Mouse (Mus musculus): ENCODE results near the gene Gal. TPM values are rescaled to one million over a fixed set of nuclear protein-coding genes. Genes with fewer than 3 reads are reported as not detected.

Gene Gal
- polyA plus RNA-seq, 1 experiment from 2014 or later, result 25.2 TPM

- Histone ChIP-seq H3K9me3 (ENCODE audit: control insufficient read depth, low read length) (no peaks in the 10 kb centered on the region), H3K4me2 (ENCODE audit: low read length) (no peak overlapping the region), H3K36me3 (ENCODE audit: control insufficient read depth, insufficient read depth, low read length) (no peaks in the 10 kb centered on the region), H3K27ac (ENCODE audit: low read depth) (no peak overlapping the region), H3K4me1 (replicated peaks; ENCODE audit: control insufficient read depth, insufficient read depth, low read length) (no peaks in the 10 kb centered on the region), H3K4me3 (ENCODE audit: low read depth, low read length) (no peak overlapping the region), H3K27me3 (replicated peaks; ENCODE audit: control insufficient read depth, insufficient read depth, low read length) (no peaks in the 10 kb centered on the region), H3K9ac (ENCODE audit: low read length) (no peak overlapping the region)
- ATAC-seq (replicated peaks; ENCODE audit: low FRiP score, low TSS enrichment, low read depth) (no peak), DNase-seq (ENCODE audit: low spot score) (no peak)
- WGBS, result 59% methylated on average over 10 of the region's 10 CpGs
Measured at GRCm38 (mm10) chr19:3441092-3441491, 26.7 kb upstream of the Gal start.

GRCm38 (mm10) chr19:3440667-3441066, 26.3 kb upstream of the Gal start:
- no peaks in the 10 kb centered on the region for H3K9me3 ChIP-seq (ENCODE audit: control insufficient read depth, low read length)
- H3K36me3 ChIP-seq (ENCODE audit: control insufficient read depth, insufficient read depth, low read length), result no peaks in the 10 kb centered on the region
- 65% methylated on average over 5 of the region's 5 CpGs for WGBS
- no peaks in the 10 kb centered on the region for H3K4me1 ChIP-seq (replicated peaks; ENCODE audit: control insufficient read depth, insufficient read depth, low read length)
- no peak overlapping the region for H3K4me2 ChIP-seq (ENCODE audit: low read length)
- DNase-seq (ENCODE audit: low spot score) (no peak), ATAC-seq (replicated peaks; ENCODE audit: low FRiP score, low TSS enrichment, low read depth) (no peak)
- H3K27me3 ChIP-seq (replicated peaks; ENCODE audit: control insufficient read depth, insufficient read depth, low read length), result no peaks in the 10 kb centered on the region
- no peak overlapping the region for H3K9ac ChIP-seq (ENCODE audit: low read length)
- H3K27ac ChIP-seq (ENCODE audit: low read depth), result no peak overlapping the region
- H3K4me3 ChIP-seq (ENCODE audit: low read depth, low read length), result no peak overlapping the region

GRCm38 (mm10) chr19:3437980-3438379, 23.6 kb upstream of the Gal start:
- DNase-seq (ENCODE audit: low spot score), result no peak
- Histone ChIP-seq H3K4me2 (ENCODE audit: low read length) (no peak overlapping the region), H3K4me3 (ENCODE audit: low read depth, low read length) (no peak overlapping the region), H3K36me3 (ENCODE audit: control insufficient read depth, insufficient read depth, low read length) (no peaks in the 10 kb centered on the region), H3K27ac (ENCODE audit: low read depth) (no peak overlapping the region), H3K27me3 (replicated peaks; ENCODE audit: control insufficient read depth, insufficient read depth, low read length) (no peaks in the 10 kb centered on the region), H3K9ac (ENCODE audit: low read length) (no peak overlapping the region), H3K9me3 (ENCODE audit: control insufficient read depth, low read length) (no peaks in the 10 kb centered on the region), H3K4me1 (replicated peaks; ENCODE audit: control insufficient read depth, insufficient read depth, low read length) (no peaks in the 10 kb centered on the region)
- ATAC-seq (replicated peaks; ENCODE audit: low FRiP score, low TSS enrichment, low read depth), result no peak
- 69% methylated on average over 5 of the region's 5 CpGs for WGBS

- no peaks in the 10 kb centered on the region for H3K36me3 ChIP-seq (ENCODE audit: control insufficient read depth, insufficient read depth, low read length)
- ATAC-seq (replicated peaks; ENCODE audit: low FRiP score, low TSS enrichment, low read depth) (no peak; the same call in 1 of the 2 replicates), DNase-seq (ENCODE audit: low spot score) (no peak)
- H3K4me3 ChIP-seq (ENCODE audit: low read depth, low read length), result no peak overlapping the region
- no peaks in the 10 kb centered on the region for H3K9me3 ChIP-seq (ENCODE audit: control insufficient read depth, low read length)
- no peak overlapping the region for H3K9ac ChIP-seq (ENCODE audit: low read length)
- no peaks in the 10 kb centered on the region for H3K4me1 ChIP-seq (replicated peaks; ENCODE audit: control insufficient read depth, insufficient read depth, low read length)
- WGBS, result 60% methylated on average over 9 of the region's 9 CpGs
- H3K27me3 ChIP-seq (replicated peaks; ENCODE audit: control insufficient read depth, insufficient read depth, low read length), result no peaks in the 10 kb centered on the region
- no peak overlapping the region for H3K4me2 ChIP-seq (ENCODE audit: low read length)
- H3K27ac ChIP-seq (ENCODE audit: low read depth), result no peak overlapping the region
Measured at GRCm38 (mm10) chr19:3436840-3437239, 22.5 kb upstream of the Gal start.

- no peak for DNase-seq (ENCODE audit: low spot score)
- WGBS, result 73% methylated on average over 3 of the region's 3 CpGs
- no peaks in the 10 kb centered on the region for H3K4me1 ChIP-seq (replicated peaks; ENCODE audit: control insufficient read depth, insufficient read depth, low read length)
- H3K9ac ChIP-seq (ENCODE audit: low read length), result no peak overlapping the region
- ATAC-seq (replicated peaks; ENCODE audit: low FRiP score, low TSS enrichment, low read depth), result no peak
- no peak overlapping the region for H3K4me2 ChIP-seq (ENCODE audit: low read length)
- no peak overlapping the region for H3K27ac ChIP-seq (ENCODE audit: low read depth)
- no peak overlapping the region for H3K4me3 ChIP-seq (ENCODE audit: low read depth, low read length)
- H3K36me3 ChIP-seq (ENCODE audit: control insufficient read depth, insufficient read depth, low read length), result no peaks in the 10 kb centered on the region
- no peaks in the 10 kb centered on the region for H3K27me3 ChIP-seq (replicated peaks; ENCODE audit: control insufficient read depth, insufficient read depth, low read length)
- no peaks in the 10 kb centered on the region for H3K9me3 ChIP-seq (ENCODE audit: control insufficient read depth, low read length)
Measured at GRCm38 (mm10) chr19:3435824-3436223, 21.5 kb upstream of the Gal start.

- ATAC-seq (replicated peaks; ENCODE audit: low FRiP score, low TSS enrichment, low read depth) (no peak), DNase-seq (ENCODE audit: low spot score) (no peak)
- Histone ChIP-seq H3K4me3 (ENCODE audit: low read depth, low read length) (no peak overlapping the region), H3K27ac (ENCODE audit: low read depth) (no peak overlapping the region), H3K4me1 (replicated peaks; ENCODE audit: control insufficient read depth, insufficient read depth, low read length) (no peaks in the 10 kb centered on the region), H3K9me3 (ENCODE audit: control insufficient read depth, low read length) (no peaks in the 10 kb centered on the region), H3K27me3 (replicated peaks; ENCODE audit: control insufficient read depth, insufficient read depth, low read length) (no peaks in the 10 kb centered on the region), H3K36me3 (ENCODE audit: control insufficient read depth, insufficient read depth, low read length) (no peaks in the 10 kb centered on the region), H3K4me2 (ENCODE audit: low read length) (no peak overlapping the region), H3K9ac (ENCODE audit: low read length) (no peak overlapping the region)
- WGBS, result 37% methylated on average over 4 of the region's 4 CpGs
Measured at GRCm38 (mm10) chr19:3434641-3435040, 20.3 kb upstream of the Gal start.

- no peak overlapping the region for H3K27ac ChIP-seq (ENCODE audit: low read depth)
- no peak overlapping the region for H3K4me2 ChIP-seq (ENCODE audit: low read length)
- no peak overlapping the region for H3K9ac ChIP-seq (ENCODE audit: low read length)
- no peaks in the 10 kb centered on the region for H3K9me3 ChIP-seq (ENCODE audit: control insufficient read depth, low read length)
- H3K4me1 ChIP-seq (replicated peaks; ENCODE audit: control insufficient read depth, insufficient read depth, low read length), result no peaks in the 10 kb centered on the region
- H3K4me3 ChIP-seq (ENCODE audit: low read depth, low read length), result no peak overlapping the region
- H3K36me3 ChIP-seq (ENCODE audit: control insufficient read depth, insufficient read depth, low read length), result no peaks in the 10 kb centered on the region
- DNase-seq (ENCODE audit: low spot score) (no peak), ATAC-seq (replicated peaks; ENCODE audit: low FRiP score, low TSS enrichment, low read depth) (no peak)
- 38% methylated on average over 4 of the region's 4 CpGs for WGBS
- H3K27me3 ChIP-seq (replicated peaks; ENCODE audit: control insufficient read depth, insufficient read depth, low read length), result no peaks in the 10 kb centered on the region
Measured at GRCm38 (mm10) chr19:3434124-3434523, 19.8 kb upstream of the Gal start.

- ATAC-seq (replicated peaks; ENCODE audit: low FRiP score, low TSS enrichment, low read depth) (no peak), DNase-seq (ENCODE audit: low spot score) (no peak)
- Histone ChIP-seq H3K36me3 (ENCODE audit: control insufficient read depth, insufficient read depth, low read length) (no peaks in the 10 kb centered on the region), H3K4me1 (replicated peaks; ENCODE audit: control insufficient read depth, insufficient read depth, low read length) (no peaks in the 10 kb centered on the region), H3K4me2 (ENCODE audit: low read length) (no peak overlapping the region), H3K4me3 (ENCODE audit: low read depth, low read length) (no peak overlapping the region), H3K27me3 (replicated peaks; ENCODE audit: control insufficient read depth, insufficient read depth, low read length) (no peaks in the 10 kb centered on the region), H3K27ac (ENCODE audit: low read depth) (no peak overlapping the region), H3K9me3 (ENCODE audit: control insufficient read depth, low read length) (no peaks in the 10 kb centered on the region), H3K9ac (ENCODE audit: low read length) (no peak overlapping the region)
- WGBS, result 84% methylated on average over 1 of the region's 2 CpGs
Measured at GRCm38 (mm10) chr19:3431969-3432368, 17.6 kb upstream of the Gal start.

- Histone ChIP-seq H3K9ac (ENCODE audit: low read length) (no peak overlapping the region), H3K4me3 (ENCODE audit: low read depth, low read length) (no peak overlapping the region), H3K9me3 (ENCODE audit: control insufficient read depth, low read length) (no peaks in the 10 kb centered on the region), H3K36me3 (ENCODE audit: control insufficient read depth, insufficient read depth, low read length) (no peaks in the 10 kb centered on the region), H3K4me1 (replicated peaks; ENCODE audit: control insufficient read depth, insufficient read depth, low read length) (no peaks in the 10 kb centered on the region), H3K4me2 (ENCODE audit: low read length) (no peak overlapping the region), H3K27me3 (replicated peaks; ENCODE audit: control insufficient read depth, insufficient read depth, low read length) (no peaks in the 10 kb centered on the region), H3K27ac (ENCODE audit: low read depth) (no peak overlapping the region)
- ATAC-seq (replicated peaks; ENCODE audit: low FRiP score, low TSS enrichment, low read depth) (no peak), DNase-seq (ENCODE audit: low spot score) (no peak)
- WGBS, result 58% methylated on average over 7 of the region's 7 CpGs
Measured at GRCm38 (mm10) chr19:3431066-3431465, 16.7 kb upstream of the Gal start.

Measured in intestine, embryonic 14.5 days (tissue).